Mouse (Mus musculus): ENCODE measurements at regions not wholly inside any gene's neighbourhood (a gene's known extent, or its start where the extent isn't known, plus 50 kb on each side); places are given as distances from the start of the nearest gene placed in this dataset.

- no peak for ATAC-seq (ENCODE audit: low FRiP score)
These were observed 111.9 kb upstream of the Zbtb40 start for GRCm38 (mm10) chr4:137160526-137160925.

GRCm38 (mm10) chr4:137158201-137158600 is 109.6 kb upstream of the Zbtb40 start:
- no peaks in the 10 kb centered on the region for H3K27me3 ChIP-seq (ENCODE audit: insufficient read depth, low read length)
- no peak overlapping the region for H3K9ac ChIP-seq (replicated peaks; ENCODE audit: low read length, poor library complexity, severe bottlenecking)
- no peaks in the 10 kb centered on the region for H3K4me1 ChIP-seq (ENCODE audit: insufficient read depth, low read length)
- no peaks in the 10 kb centered on the region for H3K36me3 ChIP-seq (ENCODE audit: insufficient read depth, low read length)
- no peak overlapping the region for H3K4me3 ChIP-seq (ENCODE audit: low read depth, low read length)
- no peak overlapping the region for H3K27ac ChIP-seq (ENCODE audit: low read depth, low read length)
- no peak for ATAC-seq (ENCODE audit: low FRiP score)
- no peak for TF ChIP-seq CTCF (IDR thresholded peaks at IDR 0.05)
- H3K4me2 ChIP-seq (ENCODE audit: low read depth, low read length, poor library complexity, severe bottlenecking) = no peak overlapping the region
- 67% methylated on average over 9 of the region's 9 CpGs for WGBS
- no peaks in the 10 kb centered on the region for H3K9me3 ChIP-seq (ENCODE audit: low read length)
- DNase-seq (ENCODE audit: low spot score) = peak; percentile 36

More at GRCm38 (mm10) chr4:137160526-137160925, 111.9 kb upstream of the Zbtb40 start:
- H3K4me3 ChIP-seq (ENCODE audit: low read depth, low read length) = no peak overlapping the region
- no peak overlapping the region for H3K9ac ChIP-seq (replicated peaks; ENCODE audit: low read length, poor library complexity, severe bottlenecking)
- 90% methylated on average over 7 of the region's 7 CpGs for WGBS
- no peaks in the 10 kb centered on the region for H3K9me3 ChIP-seq (ENCODE audit: low read length)
- H3K27ac ChIP-seq (ENCODE audit: low read depth, low read length) = no peak overlapping the region
- no peak for TF ChIP-seq CTCF (IDR thresholded peaks at IDR 0.05)
- no peak overlapping the region for H3K4me2 ChIP-seq (ENCODE audit: low read depth, low read length, poor library complexity, severe bottlenecking)
- no peaks in the 10 kb centered on the region for H3K27me3 ChIP-seq (ENCODE audit: insufficient read depth, low read length)
- no peaks in the 10 kb centered on the region for H3K4me1 ChIP-seq (ENCODE audit: insufficient read depth, low read length)
- DNase-seq (ENCODE audit: low spot score) = no peak
- no peaks in the 10 kb centered on the region for H3K36me3 ChIP-seq (ENCODE audit: insufficient read depth, low read length)

GRCm38 (mm10) chr4:137156441-137157105 is 108.0 kb upstream of the Zbtb40 start:
- H3K9ac ChIP-seq (replicated peaks; ENCODE audit: low read length, poor library complexity, severe bottlenecking) = no peak overlapping the region
- no peaks in the 10 kb centered on the region for H3K36me3 ChIP-seq (ENCODE audit: insufficient read depth, low read length)
- H3K4me2 ChIP-seq (ENCODE audit: low read depth, low read length, poor library complexity, severe bottlenecking) = no peak overlapping the region
- no peak overlapping the region for H3K4me3 ChIP-seq (ENCODE audit: low read depth, low read length)
- H3K27ac ChIP-seq (ENCODE audit: low read depth, low read length) = no peak overlapping the region
- H3K4me1 ChIP-seq (ENCODE audit: insufficient read depth, low read length) = no peaks in the 10 kb centered on the region
- H3K27me3 ChIP-seq (ENCODE audit: insufficient read depth, low read length) = no peaks in the 10 kb centered on the region
- no peak for TF ChIP-seq CTCF (IDR thresholded peaks at IDR 0.05)
- ATAC-seq (ENCODE audit: low FRiP score) (no peak), DNase-seq (ENCODE audit: low spot score) (no peak)
- WGBS = 54% methylated on average over 11 of the region's 11 CpGs
- H3K9me3 ChIP-seq (ENCODE audit: low read length) = no peaks in the 10 kb centered on the region; the same call in 1 of the 2 replicates

- no peaks in the 10 kb centered on the region for H3K36me3 ChIP-seq (ENCODE audit: insufficient read depth, low read length)
- H3K4me2 ChIP-seq (ENCODE audit: low read depth, low read length, poor library complexity, severe bottlenecking) = no peak overlapping the region
- no peak overlapping the region for H3K4me3 ChIP-seq (ENCODE audit: low read depth, low read length)
- H3K9me3 ChIP-seq (ENCODE audit: low read length) = no peaks in the 10 kb centered on the region; the same call in 1 of the 2 replicates
- peak; percentile 75 for DNase-seq (ENCODE audit: low spot score)
- no peaks in the 10 kb centered on the region for H3K4me1 ChIP-seq (ENCODE audit: insufficient read depth, low read length)
- WGBS = 61% methylated on average over 4 of the region's 4 CpGs
- no peak for TF ChIP-seq CTCF (IDR thresholded peaks at IDR 0.05)
- H3K9ac ChIP-seq (replicated peaks; ENCODE audit: low read length, poor library complexity, severe bottlenecking) = no peak overlapping the region
- no peaks in the 10 kb centered on the region for H3K27me3 ChIP-seq (ENCODE audit: insufficient read depth, low read length)
- H3K27ac ChIP-seq (ENCODE audit: low read depth, low read length) = no peak overlapping the region
- ATAC-seq (ENCODE audit: low FRiP score) = no peak
These were observed 100.2 kb upstream of the Zbtb40 start for GRCm38 (mm10) chr4:137148756-137149155.

- no peak for DNase-seq (ENCODE audit: low spot score)
- 82% methylated on average over 13 of the region's 13 CpGs for WGBS
- no peak for TF ChIP-seq CTCF (IDR thresholded peaks at IDR 0.05)
- H3K36me3 ChIP-seq (ENCODE audit: insufficient read depth, low read length) = no peaks in the 10 kb centered on the region
- H3K4me2 ChIP-seq (ENCODE audit: low read depth, low read length, poor library complexity, severe bottlenecking) = no peak overlapping the region
- H3K9ac ChIP-seq (replicated peaks; ENCODE audit: low read length, poor library complexity, severe bottlenecking) = no peak overlapping the region
- H3K4me1 ChIP-seq (ENCODE audit: insufficient read depth, low read length) = no peaks in the 10 kb centered on the region
- H3K9me3 ChIP-seq (ENCODE audit: low read length) = no peaks in the 10 kb centered on the region; the same call in 1 of the 2 replicates
- no peak for ATAC-seq (ENCODE audit: low FRiP score)
- H3K4me3 ChIP-seq (ENCODE audit: low read depth, low read length) = no peak overlapping the region
- H3K27ac ChIP-seq (ENCODE audit: low read depth, low read length) = no peak overlapping the region
- no peaks in the 10 kb centered on the region for H3K27me3 ChIP-seq (ENCODE audit: insufficient read depth, low read length)
These were observed 99.2 kb upstream of the Zbtb40 start for GRCm38 (mm10) chr4:137147795-137148194.

- H3K4me2 ChIP-seq (ENCODE audit: low read depth, low read length, poor library complexity, severe bottlenecking) = no peak overlapping the region
- no peak for ATAC-seq (ENCODE audit: low FRiP score)
These were observed 97.7 kb upstream of the Zbtb40 start for GRCm38 (mm10) chr4:137146326-137146725.

More at GRCm38 (mm10) chr4:137146326-137146725, 97.7 kb upstream of the Zbtb40 start:
- Histone ChIP-seq H3K4me3 (ENCODE audit: low read depth, low read length) (no peak overlapping the region), H3K36me3 (ENCODE audit: insufficient read depth, low read length) (no peaks in the 10 kb centered on the region), H3K4me1 (ENCODE audit: insufficient read depth, low read length) (no peaks in the 10 kb centered on the region), H3K27ac (ENCODE audit: low read depth, low read length) (no peak overlapping the region), H3K9ac (replicated peaks; ENCODE audit: low read length, poor library complexity, severe bottlenecking) (no peak overlapping the region), H3K9me3 (ENCODE audit: low read length) (no peaks in the 10 kb centered on the region), H3K27me3 (ENCODE audit: insufficient read depth, low read length) (no peaks in the 10 kb centered on the region)
- TF ChIP-seq CTCF (IDR thresholded peaks at IDR 0.05) = no peak
- WGBS = 79% methylated on average over 3 of the region's 3 CpGs
- no peak for DNase-seq (ENCODE audit: low spot score)
